Mouse (Mus musculus) liver, adult 2 months (tissue): Measurements from ENCODE around the gene Adar. TPM values are rescaled to one million over a fixed set of nuclear protein-coding genes. Genes with fewer than 3 reads are reported as not detected.
A peak's percentile ranks its signal among the peaks of the same experiment; 100 is the strongest.

Experiments
- DNase-seq: peaks from one replicate; pipeline ENCODE4 v3.0.0-alpha.2; 2011; ENCODE audit warnings: low read depth, low spot score; ENCODE audit errors: extremely low read depth
- H3K27ac ChIP-seq: fragments of 200-500 bp; replicated peaks from 2 replicates; pipeline ENCODE4 v1.5.1; 2012; ENCODE audit warnings: low read depth, mild to moderate bottlenecking, control low read depth, inconsistent platforms, low read length; ENCODE audit not compliant: insufficient read depth
- H3K27me3 ChIP-seq: fragments of 200-500 bp; 2 replicates; pipeline ENCODE4 v1.6.1; 2012; ENCODE audit warnings: mild to moderate bottlenecking, moderate library complexity, low read length, inconsistent platforms; ENCODE audit not compliant: control insufficient read depth, insufficient read depth
- H3K36me3 ChIP-seq: fragments of 200-500 bp; 2 replicates; pipeline ENCODE4 v1.6.1; 2012; ENCODE audit warnings: low read length, inconsistent platforms; ENCODE audit not compliant: control insufficient read depth, insufficient read depth
- H3K4me1 ChIP-seq: fragments of 200-500 bp; 2 replicates; pipeline ENCODE4 v1.6.1; 2011; ENCODE audit warnings: low read length; ENCODE audit not compliant: control insufficient read depth, insufficient read depth
- H3K4me3 ChIP-seq: fragments of 200-500 bp; 2 replicates; pipeline ENCODE4 v1.5.1; 2011; ENCODE audit warnings: low read depth, mild to moderate bottlenecking, control low read depth, low read length, moderate library complexity; ENCODE audit not compliant: insufficient read depth
- H3K79me2 ChIP-seq: fragments of 200-500 bp; 2 replicates; pipeline ENCODE4 v1.6.1; 2012; ENCODE audit warnings: inconsistent platforms, mild to moderate bottlenecking, low read length, moderate library complexity; ENCODE audit not compliant: control insufficient read depth, insufficient read depth
- H3K9ac ChIP-seq: fragments of 200-500 bp; 2 replicates; pipeline ENCODE4 v1.6.1; 2012; ENCODE audit warnings: low read depth, mild to moderate bottlenecking, control low read depth, inconsistent platforms, low read length
- CTCF ChIP-seq: fragments of 200-500 bp; IDR thresholded peaks from 2 replicates; pipeline ENCODE4 v1.5.1; 2011; ENCODE audit warnings: low read depth, low read length, control low read depth
- POLR2A ChIP-seq: fragments of 200-500 bp; IDR thresholded peaks from 2 replicates; pipeline ENCODE4 v1.6.1; 2011; ENCODE audit warnings: low read length, control low read depth; ENCODE audit not compliant: insufficient read depth; ENCODE audit errors: extremely low read depth
- whole genome bisulfite sequencing: fragments of 180-500 bp; shearing (Covaris S2); methylation state at CpG from one replicate; pipeline ENCODE4 v1.1.7; 2018; 5-methylcytosine and 5-hydroxymethylcytosine counted together
- polyA plus RNA-seq: library from polyadenylated mRNA; depleted of rRNA; stranded (reverse); fragments of >200 nt; gene quantifications from 2 replicates; pipeline ENCODE4 v1.2.3, GENCODE M21; 2012
- total RNA-seq: library from RNA; depleted of rRNA; stranded (reverse); fragments of >200 nt; gene quantifications from 2 replicates; pipeline ENCODE4 v1.2.3, GENCODE M21; 2014

The Adar gene
- total and polyA plus RNA-seq, 2 experiments = 10.3 to 14.4 TPM

- H3K4me1 ChIP-seq = no peaks in the 10 kb centered on the region
- TF ChIP-seq POLR2A = no peak
- no peak for TF ChIP-seq CTCF
- DNase-seq = no peak
- WGBS = 27% methylated on average over 1 of the region's 1 CpGs
- no peak overlapping the region for H3K27ac ChIP-seq
- no peaks in the 10 kb centered on the region for H3K79me2 ChIP-seq
- H3K9ac ChIP-seq = no peak overlapping the region
- H3K27me3 ChIP-seq = no peaks in the 10 kb centered on the region
- H3K36me3 ChIP-seq = peaks cover 8% of the 10 kb centered on the region
- no peak overlapping the region for H3K4me3 ChIP-seq
Observed at GRCm38 (mm10) chr3:89752307-89752706, 37.5 kb downstream of the Adar start.

GRCm38 (mm10) chr3:89755283-89755682 lies 40.5 kb downstream of the Adar start:
- H3K4me3 ChIP-seq = no peak overlapping the region
- no peak for DNase-seq
- WGBS = 66% methylated on average over 6 of the region's 6 CpGs
- TF ChIP-seq POLR2A (no peak), CTCF (no peak)
- no peak overlapping the region for H3K27ac ChIP-seq
- no peaks in the 10 kb centered on the region for H3K27me3 ChIP-seq
- H3K4me1 ChIP-seq = no peaks in the 10 kb centered on the region
- no peaks in the 10 kb centered on the region for H3K79me2 ChIP-seq
- no peak overlapping the region for H3K9ac ChIP-seq
- H3K36me3 ChIP-seq = peaks cover 3% of the 10 kb centered on the region; the same call in 1 of the 2 replicates

- no peaks in the 10 kb centered on the region for H3K36me3 ChIP-seq
- DNase-seq = no peak
- H3K4me1 ChIP-seq = no peaks in the 10 kb centered on the region
- TF ChIP-seq POLR2A (no peak), CTCF (no peak)
- no peak overlapping the region for H3K27ac ChIP-seq
- no peak overlapping the region for H3K4me3 ChIP-seq
- 73% methylated on average over 2 of the region's 2 CpGs for WGBS
- H3K9ac ChIP-seq = no peak overlapping the region
- no peaks in the 10 kb centered on the region for H3K79me2 ChIP-seq
- H3K27me3 ChIP-seq = no peaks in the 10 kb centered on the region
Observed at GRCm38 (mm10) chr3:89757851-89758250, 43.0 kb downstream of the Adar start.

DNA sequence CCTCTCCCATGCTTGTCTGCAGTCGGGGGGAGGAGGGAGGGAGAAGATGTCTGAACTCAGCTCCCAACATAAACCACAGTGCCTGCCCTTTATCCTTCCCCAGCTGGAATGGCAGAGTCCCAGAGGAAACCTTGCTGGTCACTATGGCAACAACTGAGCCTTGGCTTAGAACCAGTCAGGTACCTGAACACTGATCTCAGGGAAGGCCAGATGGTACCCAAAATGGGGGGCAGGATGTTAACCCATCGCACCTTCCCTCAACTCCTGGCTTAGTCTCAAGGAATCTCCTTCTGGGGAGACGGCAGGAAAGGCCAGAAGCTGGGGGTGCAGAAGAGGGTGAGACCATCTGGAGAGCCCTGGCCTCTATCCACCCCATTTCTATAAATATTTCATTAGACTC lies 45.0 kb downstream of the Adar start:
- H3K36me3 ChIP-seq = no peaks in the 10 kb centered on the region
- TF ChIP-seq POLR2A (no peak), CTCF (no peak)
- H3K27me3 ChIP-seq = no peaks in the 10 kb centered on the region
- no peaks in the 10 kb centered on the region for H3K79me2 ChIP-seq
- WGBS = 68% methylated on average over 3 of the region's 3 CpGs
- H3K27ac ChIP-seq = no peak overlapping the region
- H3K9ac ChIP-seq = no peak overlapping the region
- no peak overlapping the region for H3K4me3 ChIP-seq
- H3K4me1 ChIP-seq = peaks cover 1% of the 10 kb centered on the region; the same call in 1 of the 2 replicates
- no peak for DNase-seq

DNA sequence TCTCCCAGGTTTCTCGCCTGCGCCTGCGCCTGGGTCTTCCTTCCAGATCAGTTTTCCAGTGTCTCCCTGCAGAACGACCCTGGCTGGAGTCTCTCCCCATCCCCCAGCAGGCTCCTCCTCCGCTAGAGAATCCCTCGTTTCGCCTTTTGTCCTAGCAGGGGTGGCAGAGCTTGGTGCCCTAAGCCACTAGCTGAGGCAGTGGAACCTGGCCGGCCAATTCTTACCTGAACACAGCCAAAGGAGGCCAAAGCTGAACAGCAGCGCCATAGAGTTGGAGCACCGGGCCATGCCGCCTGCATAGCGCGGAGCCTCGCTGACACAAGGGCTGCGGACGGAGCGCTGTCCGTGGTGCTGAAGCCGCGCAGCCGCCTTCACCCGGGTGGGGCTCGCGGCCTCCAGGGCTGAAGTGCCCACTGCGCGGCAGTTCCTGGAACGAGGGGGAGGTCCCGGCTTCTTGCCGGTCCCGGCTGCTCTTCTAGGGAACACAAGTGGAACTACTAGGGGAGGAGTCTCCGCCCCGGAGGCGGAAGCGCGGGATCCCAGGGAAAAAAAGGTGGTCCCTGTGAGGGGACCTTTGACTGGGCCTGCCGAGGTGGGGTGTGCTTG lies 49.4 kb downstream of the Adar start, which contains the start of gene Chrnb2:
TSS of gene Chrnb2 (minus strand) at position 514 of the 606 bp plus-strand sequence.
- no peaks in the 10 kb centered on the region for H3K79me2 ChIP-seq
- TF ChIP-seq CTCF (0 out of 2 replicates have a peak, but pooled peaks have one; percentile 4), POLR2A (no peak)
- 2% methylated on average over 36 of the region's 36 CpGs for WGBS
- H3K4me3 ChIP-seq = no peak within 1 kb of the TSS
- H3K4me1 ChIP-seq = peaks cover 1% of the 10 kb centered on the region; the same call in 1 of the 2 replicates
- H3K9ac ChIP-seq = no peak within 1 kb of the TSS
- H3K36me3 ChIP-seq = no peaks in the 10 kb centered on the region
- no peak within 1 kb of the TSS for H3K27ac ChIP-seq
- no peaks in the 10 kb centered on the region for H3K27me3 ChIP-seq
- DNase-seq = peak; percentile 8

- Histone ChIP-seq H3K4me3 (no peak overlapping the region), H3K9ac (no peak overlapping the region), H3K27ac (no peak overlapping the region), H3K4me1 (peaks cover 3% of the 10 kb centered on the region; the same call in 1 of the 2 replicates), H3K79me2 (peaks cover 6% of the 10 kb centered on the region; the same call in 1 of the 2 replicates), H3K27me3 (no peaks in the 10 kb centered on the region), H3K36me3 (no peaks in the 10 kb centered on the region)
- no peak for DNase-seq
- WGBS = 79% methylated on average over 7 of the region's 7 CpGs
- TF ChIP-seq CTCF (no peak), POLR2A (no peak)
Observed at GRCm38 (mm10) chr3:89769584-89769983, 54.8 kb downstream of the Adar start.
